Mouse (Mus musculus): Measurements from ENCODE around the gene Gmip.

Gene Gmip

DNA sequence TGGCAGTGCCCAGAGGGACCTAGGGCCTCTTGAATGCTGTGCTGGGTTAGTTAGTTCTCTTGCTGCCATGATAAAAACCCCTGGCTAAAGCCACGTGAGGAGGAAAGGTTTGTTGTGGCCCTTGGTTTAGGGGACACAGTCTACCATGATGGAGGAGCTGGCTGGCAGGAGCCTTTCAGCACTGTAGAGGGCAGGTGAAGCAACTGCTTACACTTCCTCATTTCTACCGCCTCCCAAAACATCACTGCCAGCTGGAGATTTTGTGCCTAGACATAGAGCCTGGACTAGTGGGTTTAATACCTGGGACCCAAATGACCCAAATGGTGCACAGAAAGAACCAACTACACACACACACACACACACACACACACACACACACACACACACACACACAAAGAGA, 52.8 kb downstream of the Gmip start:
- DNase-seq (ENCODE audit: low read depth, low spot score), result no peak

DNA sequence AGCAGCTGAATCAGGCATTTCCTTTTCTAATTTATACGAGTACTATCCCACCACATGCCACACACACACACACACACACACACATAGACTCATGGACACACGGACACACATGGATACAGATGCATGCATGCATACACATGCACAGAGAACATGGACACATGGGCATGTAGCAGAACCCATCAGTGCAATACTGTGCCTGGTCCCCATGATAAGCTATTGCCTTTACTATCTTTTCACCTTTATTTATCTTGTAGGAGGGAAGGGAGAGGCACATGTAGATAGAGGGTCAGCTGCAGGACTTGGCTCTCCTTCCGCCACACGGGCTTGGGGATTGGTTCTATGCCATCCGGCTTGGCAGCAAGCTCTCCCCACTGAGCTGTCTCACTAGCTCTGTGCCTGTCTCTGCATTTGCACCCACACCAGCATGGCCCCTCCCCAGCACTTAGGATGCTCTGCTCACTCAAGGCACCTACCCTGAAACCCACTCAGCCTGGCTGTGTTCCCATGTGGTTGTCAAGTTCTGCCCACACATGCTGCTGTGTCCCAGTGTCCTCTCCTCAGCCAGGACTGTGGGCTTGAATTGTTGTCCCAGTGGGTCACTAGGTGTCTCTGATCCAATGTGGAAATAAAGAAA, 55.0 kb downstream of the Gmip start:
- no peak for DNase-seq (ENCODE audit: low read depth, low spot score)

DNA sequence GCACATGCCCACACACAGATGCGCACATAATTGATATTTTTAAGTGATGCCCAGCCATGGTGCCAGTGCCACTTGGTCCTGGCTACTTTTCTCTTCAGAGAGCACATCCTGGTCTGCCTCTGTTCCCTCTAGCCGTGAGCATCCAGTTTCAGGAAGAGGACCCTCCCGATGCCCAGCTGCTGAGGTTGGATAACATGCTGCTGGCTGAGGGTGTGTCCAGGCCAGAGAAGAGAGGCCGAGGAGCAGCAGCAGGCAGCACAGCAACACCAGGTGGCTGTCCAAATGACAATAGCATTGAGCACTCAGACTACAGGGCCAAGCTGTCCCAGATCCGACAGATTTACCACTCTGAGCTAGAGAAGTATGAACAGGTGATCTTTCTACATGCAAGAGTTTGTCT, 55.7 kb downstream of the Gmip start:
- DNase-seq (ENCODE audit: low read depth, low spot score), result no peak

DNA sequence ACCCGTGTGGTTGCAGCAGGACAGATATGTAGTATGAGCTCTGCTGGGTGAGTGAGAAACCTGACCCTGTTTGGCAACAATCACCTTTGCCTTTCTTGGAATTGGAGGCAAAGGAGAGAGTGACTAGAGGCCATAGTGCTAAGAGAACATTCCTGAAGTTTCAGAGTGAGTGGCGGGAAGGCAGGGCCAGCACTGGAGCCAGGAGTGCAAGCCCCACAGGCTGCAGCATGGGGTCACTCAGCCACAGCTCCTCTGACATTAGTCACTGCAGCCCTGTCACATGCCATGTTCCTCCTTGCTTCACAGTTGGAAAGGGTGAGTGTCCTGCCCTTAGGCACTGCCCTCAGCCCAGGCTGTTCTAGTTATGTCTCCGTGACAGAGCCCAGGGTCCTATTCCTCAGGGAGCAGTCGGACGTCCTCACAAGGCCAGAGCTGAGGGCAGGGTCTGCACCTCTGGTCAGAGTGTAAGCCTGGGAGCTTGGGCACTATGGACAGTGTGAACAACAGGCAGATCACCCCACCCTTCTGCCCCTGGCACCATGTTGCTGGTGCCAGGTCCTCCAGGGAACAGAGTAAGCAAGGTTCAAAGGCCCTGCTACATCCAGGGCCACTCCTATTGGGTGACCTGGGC, 59.3 kb downstream of the Gmip start:
- DNase-seq (ENCODE audit: low read depth, low spot score), result no peak

DNA sequence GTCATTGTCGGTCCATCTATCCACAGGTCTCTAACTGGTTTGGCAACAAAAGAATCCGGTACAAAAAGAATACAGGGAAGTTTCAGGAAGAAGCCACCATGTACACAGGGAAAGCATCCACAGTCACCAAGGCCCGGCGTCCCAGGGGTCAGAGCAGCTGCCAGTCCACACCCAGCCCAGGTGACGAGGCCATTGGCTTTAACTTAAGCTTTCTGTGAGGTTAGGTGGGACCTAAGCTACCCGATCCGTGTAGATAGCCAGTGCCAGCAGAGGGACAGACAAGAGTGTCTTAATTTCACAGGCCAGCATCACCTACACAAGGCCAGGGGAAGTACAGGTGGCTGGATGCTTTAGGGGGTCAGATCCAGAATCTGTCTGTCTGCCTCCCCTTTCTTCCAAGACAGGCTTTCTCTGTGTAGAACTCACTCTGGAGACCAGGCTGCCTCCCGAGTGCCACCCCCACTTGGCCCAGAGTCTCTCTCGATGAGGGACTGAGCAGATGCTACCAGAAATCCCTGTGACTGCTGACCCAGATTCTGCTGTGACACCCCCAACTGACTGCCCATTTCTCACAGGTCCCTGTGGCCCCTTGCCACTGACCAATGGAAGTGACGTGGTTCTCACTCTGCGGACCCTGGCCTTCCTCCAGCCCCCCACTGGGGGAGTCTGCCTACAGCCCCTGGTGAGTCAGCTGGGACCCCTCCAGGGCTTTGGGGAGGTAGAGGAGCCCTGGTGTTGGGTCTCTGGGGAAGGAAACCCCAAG, 61.7 kb downstream of the Gmip start:
- no peak for DNase-seq (ENCODE audit: low read depth, low spot score)

DNA sequence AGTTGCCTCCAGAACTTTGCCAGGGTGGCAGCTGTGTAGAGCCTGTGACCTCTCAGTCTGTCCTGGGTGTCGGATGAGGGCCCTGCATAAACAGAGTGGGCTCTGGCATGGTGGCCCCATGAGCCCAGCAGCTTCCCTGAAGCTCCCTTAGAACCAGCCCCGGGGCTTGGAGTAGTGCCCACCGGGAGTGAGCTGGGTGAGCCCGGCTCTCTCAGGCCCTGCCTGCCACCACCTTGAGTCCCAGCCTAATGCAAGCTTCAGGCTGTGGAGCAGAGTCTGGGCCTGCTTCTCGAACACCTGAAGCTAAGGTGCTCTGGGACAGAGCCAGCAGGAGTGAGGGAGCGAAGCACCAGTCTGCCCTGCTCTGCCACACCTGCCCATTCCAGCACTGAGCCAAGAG, 62.4 kb downstream of the Gmip start:
- no peak for DNase-seq (ENCODE audit: low read depth, low spot score)

All from retina, adult 2 months (tissue).